Mouse (Mus musculus) bone marrow macrophage, adult 2 months (primary cell): Measurements from ENCODE around the gene Sik3.

Experiments used
- CTCF ChIP-seq: IDR thresholded peaks from 2 replicates; pipeline ENCODE4 v1.5.1; 2012; ENCODE audit warnings: low read depth, mild to moderate bottlenecking, low read length, moderate library complexity
- POLR2A ChIP-seq: IDR thresholded peaks from 2 replicates; pipeline ENCODE4 v1.6.1; 2012; ENCODE audit warnings: mild to moderate bottlenecking, low read depth, low read length, borderline replicate concordance

DNA sequence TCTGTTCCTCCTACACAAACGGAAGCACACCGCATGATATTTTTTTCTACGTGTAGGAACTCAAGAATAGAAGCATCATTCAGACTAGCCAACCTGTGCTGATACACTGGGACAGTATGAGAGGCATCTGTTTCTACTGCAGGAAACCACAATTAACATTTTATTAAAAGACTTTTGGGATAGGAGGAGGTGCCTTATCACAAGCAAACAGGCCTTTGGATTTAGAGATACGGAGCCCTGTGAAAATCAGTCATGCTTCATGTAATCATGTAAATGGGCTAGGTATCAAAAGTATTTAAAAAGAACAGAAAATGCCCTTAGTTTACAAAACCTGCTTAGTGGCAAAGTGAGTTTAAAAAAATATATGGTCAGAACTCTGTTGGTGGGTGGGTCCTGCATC, 136.1 kb downstream of the Sik3 start:
- TF ChIP-seq POLR2A (no peak), CTCF (no peak)
